Mouse (Mus musculus) cerebellum, postnatal 25 days (tissue): ENCODE results near the gene Ccdc90b.

Source experiments
- DNase-seq, 2 experiments: peaks; one replicate each; pipeline ENCODE4 v3.0.0; 2021; ENCODE audit warnings: mixed read lengths in 2 of 2

Ccdc90b gene

GRCm38 (mm10) chr7:92560986-92561876 is at the start of gene Ccdc90b:
Gene Ccdc90b, plus strand, starts transcription at chr7:92561149.
- DNase-seq = peak; percentile 91 to 95

- no peak for DNase-seq
Observed at GRCm38 (mm10) chr7:92520397-92520796, 40.6 kb upstream of the Ccdc90b start.

GRCm38 (mm10) chr7:92520820-92521219 is 40.1 kb upstream of the Ccdc90b start:
- DNase-seq = peak; percentile 59 to 67

- DNase-seq = peak; percentile 17 to 20
Observed at GRCm38 (mm10) chr7:92529245-92529644, 31.7 kb upstream of the Ccdc90b start.

- no peak for DNase-seq
Observed at GRCm38 (mm10) chr7:92532351-92533036, 28.5 kb upstream of the Ccdc90b start.

GRCm38 (mm10) chr7:92546763-92547162 is 14.2 kb upstream of the Ccdc90b start:
- no peak for DNase-seq

GRCm38 (mm10) chr7:92550248-92550989 is 10.5 kb upstream of the Ccdc90b start:
- DNase-seq = no peak

- peak; percentile 27 to 54 for DNase-seq
Observed at GRCm38 (mm10) chr7:92550990-92551392, 10.0 kb upstream of the Ccdc90b start.

- DNase-seq = no peak
Observed at GRCm38 (mm10) chr7:92558744-92559143, 2.2 kb upstream of the Ccdc90b start.

GRCm38 (mm10) chr7:92566775-92567174 is 5.8 kb downstream of the Ccdc90b start:
- DNase-seq = no peak

- peak; percentile 31 to 55 for DNase-seq
Observed at GRCm38 (mm10) chr7:92580491-92581207, 19.7 kb downstream of the Ccdc90b start.

- no peak for DNase-seq
Observed at GRCm38 (mm10) chr7:92583567-92583966, 22.6 kb downstream of the Ccdc90b start.

GRCm38 (mm10) chr7:92589986-92590385 is 29.0 kb downstream of the Ccdc90b start:
- DNase-seq = peak in 1 of 2 experiments; percentile 32

GRCm38 (mm10) chr7:92590842-92591241 is 29.9 kb downstream of the Ccdc90b start:
- no peak for DNase-seq

- DNase-seq = no peak
Observed at GRCm38 (mm10) chr7:92604961-92605360, 44.0 kb downstream of the Ccdc90b start.

- no peak for DNase-seq
Observed at GRCm38 (mm10) chr7:92610830-92611229, 49.9 kb downstream of the Ccdc90b start.

- DNase-seq = no peak
Observed at GRCm38 (mm10) chr7:92624488-92624887, 63.5 kb downstream of the Ccdc90b start.

- DNase-seq = peak; percentile 24 to 34
Observed at GRCm38 (mm10) chr7:92630167-92630566, 69.2 kb downstream of the Ccdc90b start.
